Mouse (Mus musculus) right cerebral cortex, adult 18-20 months (tissue): Measurements from ENCODE around the gene Eda.

Experiments used
- DNase-seq: peaks from one replicate; pipeline ENCODE4 v3.0.0; 2022; ENCODE audit warnings: mixed read lengths

Eda gene

DNA sequence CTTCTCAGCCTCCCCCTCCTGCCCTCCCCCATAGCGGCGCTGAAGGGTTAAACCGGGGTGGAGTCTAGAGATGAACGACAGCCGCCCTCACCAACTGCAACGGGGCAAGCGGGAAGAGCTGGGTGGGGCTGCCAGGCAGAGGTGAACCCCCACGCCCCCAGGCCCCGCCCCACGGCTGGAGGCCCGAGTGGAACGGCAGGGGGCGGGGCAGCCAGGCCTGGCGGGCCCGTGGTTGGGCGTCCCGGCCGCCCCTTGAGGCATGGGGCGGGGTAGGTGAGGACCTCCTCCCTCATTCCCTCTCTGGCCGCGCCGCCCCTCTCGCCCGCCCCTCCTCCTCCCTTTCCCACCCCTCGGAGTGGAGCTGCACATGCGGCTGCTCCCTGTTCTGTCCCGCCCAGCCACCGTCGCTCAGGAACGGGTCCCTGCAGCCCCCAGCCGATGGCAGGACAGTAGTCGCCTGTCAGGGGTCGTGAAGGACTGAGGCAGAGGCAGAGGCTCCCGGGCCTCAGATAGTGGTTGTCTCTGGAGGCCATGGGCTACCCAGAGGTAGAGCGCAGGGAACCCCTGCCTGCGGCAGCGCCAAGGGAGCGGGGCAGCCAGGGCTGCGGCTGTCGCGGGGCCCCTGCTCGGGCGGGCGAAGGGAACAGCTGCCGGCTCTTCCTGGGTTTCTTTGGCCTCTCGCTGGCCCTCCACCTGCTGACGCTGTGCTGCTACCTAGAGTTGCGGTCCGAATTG lies at the start of gene Eda:
Gene Eda, plus strand, starts transcription at position 357 of the 735 bp plus-strand sequence.
- peak; percentile 81 for DNase-seq

GRCm38 (mm10) chrX:99961002-99961401 lies 14.4 kb upstream of the Eda start:
- no peak for DNase-seq

DNA sequence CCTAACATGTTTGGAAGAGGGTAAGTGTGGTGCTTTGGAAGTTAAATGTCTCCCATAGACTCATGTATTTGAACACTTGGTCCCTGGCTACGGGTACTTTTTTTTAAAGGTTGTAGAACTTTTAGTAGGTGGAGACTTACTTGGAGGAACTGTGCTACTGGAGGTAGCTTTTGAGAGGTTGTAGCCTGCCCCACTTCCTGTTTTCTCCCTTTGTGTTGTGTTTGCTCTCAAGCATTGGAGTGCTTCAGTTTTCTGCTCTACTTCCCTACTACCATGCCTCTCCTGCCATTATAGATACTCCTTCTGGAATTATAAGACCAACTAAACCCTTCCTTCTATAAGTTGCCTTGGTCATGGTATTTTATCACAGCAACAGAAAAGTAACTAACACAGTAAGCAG lies 5.3 kb upstream of the Eda start:
- DNase-seq = no peak

GRCm38 (mm10) chrX:99974381-99974780 lies 1.0 kb upstream of the Eda start:
- no peak for DNase-seq

DNA sequence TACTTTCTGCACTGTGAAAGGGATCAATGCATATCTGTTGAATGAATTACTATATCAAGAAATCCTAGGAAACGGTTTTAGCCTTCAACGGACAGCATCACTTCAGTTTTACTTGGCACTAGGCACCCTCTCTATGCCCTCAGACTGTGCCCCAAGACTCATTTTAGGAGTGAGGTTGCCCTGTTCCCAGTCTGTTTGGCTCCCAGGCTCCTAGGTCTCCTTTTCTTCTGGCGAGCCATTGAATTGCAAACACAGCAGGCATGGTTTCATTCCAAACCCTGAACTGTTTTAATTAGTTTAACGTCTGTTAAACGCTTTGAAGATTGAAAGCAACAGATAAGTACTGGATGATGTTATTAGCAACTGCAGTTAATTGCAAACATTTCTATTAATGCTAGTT lies 603 bp upstream of the Eda start:
- DNase-seq = no peak

- DNase-seq = no peak
Measured at GRCm38 (mm10) chrX:99975985-99976924, 849 bp downstream of the Eda start.

DNA sequence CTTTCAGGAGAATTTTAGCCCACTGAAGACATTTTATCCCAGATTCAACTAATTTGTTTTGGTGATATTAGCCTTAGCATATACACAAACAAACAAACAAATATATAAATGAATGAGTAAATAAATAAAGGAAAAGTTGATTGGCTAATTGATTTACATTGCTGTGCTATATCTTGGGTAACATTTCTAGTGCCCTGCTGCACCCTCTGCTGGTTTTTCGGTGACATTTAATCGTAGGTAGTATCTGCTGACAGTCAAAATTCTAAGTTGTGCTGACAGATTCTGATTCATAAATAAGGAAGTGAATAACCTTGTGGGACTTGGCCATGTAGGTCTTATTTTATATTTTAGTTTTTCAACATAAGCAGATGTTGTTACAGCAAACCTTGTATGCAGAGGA lies 2.9 kb downstream of the Eda start:
- DNase-seq = no peak

- no peak for DNase-seq
Measured at GRCm38 (mm10) chrX:99993434-99993833, 18.0 kb downstream of the Eda start.

GRCm38 (mm10) chrX:99999342-99999741 lies 23.9 kb downstream of the Eda start:
- no peak for DNase-seq

DNA sequence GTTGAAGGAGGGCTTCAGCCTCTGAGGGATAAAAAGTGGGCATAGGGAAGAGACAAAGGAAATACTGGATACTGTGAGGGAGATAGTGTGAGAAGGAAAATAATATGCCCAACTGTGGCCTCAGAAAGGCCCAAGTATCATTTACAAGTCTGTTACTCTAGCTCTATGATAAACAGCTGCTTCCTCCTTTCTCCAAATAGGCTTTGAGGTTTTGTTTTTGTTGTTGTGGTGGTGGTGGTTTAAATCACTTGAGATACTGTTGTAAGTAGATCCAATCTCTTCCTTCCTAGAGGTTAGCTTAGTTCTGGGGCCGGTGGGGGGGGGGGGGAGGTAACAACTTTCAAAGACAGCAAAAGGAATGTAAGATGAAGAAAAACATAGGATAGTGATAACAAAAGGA lies 143.0 kb downstream of the Eda start:
- no peak for DNase-seq

GRCm38 (mm10) chrX:100195286-100195685 lies 219.9 kb downstream of the Eda start:
- DNase-seq = no peak

DNA sequence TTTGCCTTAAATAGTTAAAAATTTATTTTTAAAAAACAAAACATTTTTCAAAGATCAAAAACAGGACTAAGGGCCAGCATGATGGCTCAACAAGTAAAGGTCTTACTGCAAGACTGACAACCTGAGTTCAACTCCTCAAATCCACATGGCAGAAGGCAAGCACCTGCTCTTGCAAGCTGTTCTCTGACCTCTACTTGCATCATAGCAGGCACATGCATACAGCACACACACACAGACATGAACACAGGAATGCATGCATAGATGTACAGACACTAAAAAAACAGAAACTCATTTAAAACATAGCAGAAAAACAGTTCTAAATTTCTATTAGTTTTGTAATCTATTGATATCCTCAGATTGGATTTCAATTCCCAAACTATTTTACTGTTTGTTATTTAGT lies 338.2 kb downstream of the Eda start:
- no peak for DNase-seq

DNA sequence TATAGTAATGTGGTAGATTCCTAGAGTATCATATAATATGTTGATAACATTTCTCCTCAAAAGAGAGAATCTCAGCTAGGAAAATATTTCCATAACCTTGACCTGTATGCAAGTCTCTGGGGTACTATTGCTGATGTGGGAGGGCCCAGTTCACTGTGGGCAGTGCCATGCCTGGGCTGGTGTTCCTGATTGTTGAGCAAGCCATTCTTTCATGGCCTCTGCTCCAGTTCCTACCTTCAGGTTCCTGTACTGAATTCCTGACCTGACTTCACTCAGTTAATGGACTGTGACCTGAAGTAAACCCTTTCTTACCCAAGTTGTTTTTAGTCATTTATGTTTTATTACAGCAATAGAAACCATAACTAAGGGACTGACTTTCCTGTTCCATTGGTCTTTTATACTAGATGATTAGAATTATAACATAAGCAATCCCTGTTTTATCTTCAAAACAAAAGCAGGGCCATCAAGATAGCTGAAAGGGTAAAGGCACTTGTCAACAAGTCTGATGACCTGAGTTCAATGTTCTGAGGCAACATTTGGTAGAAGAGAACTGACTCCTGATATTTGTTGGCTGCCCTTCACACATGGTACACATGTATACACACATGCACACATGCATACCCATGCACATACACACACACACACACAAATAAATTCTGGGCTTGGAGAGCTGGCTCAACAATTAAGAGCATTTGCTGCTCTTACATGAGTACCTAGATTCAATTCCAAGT lies 338.9 kb downstream of the Eda start:
- no peak for DNase-seq

GRCm38 (mm10) chrX:100340687-100341086 lies 365.3 kb downstream of the Eda start:
- DNase-seq = no peak

DNA sequence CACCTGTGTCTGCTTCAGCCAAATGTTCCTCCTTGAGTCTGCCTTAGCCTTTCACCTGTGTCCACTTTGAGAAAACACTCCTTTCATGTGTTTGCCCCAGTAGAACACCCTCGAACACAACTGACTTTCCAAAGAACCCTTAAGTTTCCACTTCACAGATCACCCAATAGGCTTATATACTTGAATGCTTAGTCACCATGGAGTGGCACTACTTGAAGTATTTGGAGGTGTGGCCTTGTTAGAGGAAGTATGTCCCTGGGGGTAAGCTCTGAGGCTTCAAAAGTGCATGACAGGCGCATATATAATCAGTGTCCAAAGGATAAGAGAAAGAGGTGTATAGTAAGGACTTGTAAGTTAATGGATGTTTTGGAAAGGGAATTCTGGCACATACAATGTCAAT lies 369.0 kb downstream of the Eda start:
- no peak for DNase-seq

- DNase-seq = no peak
Measured at GRCm38 (mm10) chrX:100356974-100357373, 381.6 kb downstream of the Eda start.

DNA sequence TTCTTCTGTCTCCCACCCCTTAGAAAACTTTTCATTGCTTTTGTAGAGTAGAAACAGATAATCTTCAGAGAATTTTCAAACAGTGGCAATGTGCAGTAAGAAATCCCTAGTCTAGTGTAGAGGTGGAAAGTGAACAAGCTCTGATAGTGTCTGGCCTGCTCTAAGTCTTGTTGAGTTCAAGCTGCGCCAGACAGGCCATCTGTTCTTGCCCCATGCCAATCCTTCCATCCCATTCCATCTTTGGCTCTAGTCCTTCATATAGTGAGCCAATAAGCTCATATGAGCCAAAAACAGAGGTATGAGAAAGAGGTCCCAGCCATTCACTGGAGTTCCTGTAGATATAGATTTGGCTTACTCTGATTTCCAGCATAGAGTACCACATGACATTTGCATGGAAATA lies 414.5 kb downstream of the Eda start:
- DNase-seq = no peak

DNA sequence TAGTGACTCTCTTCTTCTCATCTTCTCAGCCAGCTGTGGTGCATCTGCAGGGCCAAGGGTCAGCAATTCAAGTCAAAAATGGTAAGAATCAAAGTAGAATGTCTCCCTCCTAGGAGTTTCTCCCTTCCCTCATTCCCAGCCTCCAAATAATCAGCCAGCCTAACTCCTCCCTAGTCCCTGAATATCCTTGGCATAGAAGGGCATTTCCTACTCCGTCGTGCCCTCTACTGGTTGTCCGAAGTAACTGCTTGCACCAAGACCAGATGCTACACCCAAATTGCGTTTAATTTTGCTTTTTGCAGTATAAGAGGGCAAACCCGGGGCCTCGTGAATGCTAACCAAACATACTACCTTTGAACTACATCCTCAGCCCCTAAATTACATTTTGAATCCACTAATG lies 416.9 kb downstream of the Eda start:
- peak; percentile 7 for DNase-seq

- no peak for DNase-seq
Measured at GRCm38 (mm10) chrX:100394223-100394861, 418.9 kb downstream of the Eda start.

GRCm38 (mm10) chrX:100395026-100395425 lies 419.6 kb downstream of the Eda start:
- no peak for DNase-seq

- DNase-seq = no peak
Measured at GRCm38 (mm10) chrX:100400900-100401299, 425.5 kb downstream of the Eda start.

DNA sequence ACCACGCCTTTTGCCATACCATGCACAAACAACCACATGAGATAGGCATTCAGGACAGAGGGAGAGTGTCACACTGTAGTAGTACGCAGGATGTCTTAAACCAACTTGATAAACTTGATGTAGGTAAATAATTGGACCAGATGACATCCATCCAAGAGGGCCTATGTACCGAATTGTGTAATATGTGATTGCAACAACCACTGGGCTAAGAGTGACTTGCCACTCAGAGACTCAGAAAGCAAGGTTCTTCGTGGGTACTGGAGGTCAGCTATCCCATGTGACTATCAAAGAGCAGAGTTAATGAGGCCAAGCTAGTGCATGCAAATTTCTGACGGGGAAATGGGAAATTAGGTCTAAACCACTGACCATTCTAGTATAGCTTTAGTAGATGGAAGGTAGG lies 426.3 kb downstream of the Eda start:
- DNase-seq = no peak

GRCm38 (mm10) chrX:100409245-100409644 lies 433.8 kb downstream of the Eda start:
- no peak for DNase-seq
